Mouse (Mus musculus): ENCODE measurements around the gene Ccnjl. TPM values are rescaled to one million over a fixed set of nuclear protein-coding genes. Genes with fewer than 3 reads are reported as not detected.

The Ccnjl gene
- polyA plus RNA-seq, 1 experiment from 2014 or later = 26.4 TPM

DNA sequence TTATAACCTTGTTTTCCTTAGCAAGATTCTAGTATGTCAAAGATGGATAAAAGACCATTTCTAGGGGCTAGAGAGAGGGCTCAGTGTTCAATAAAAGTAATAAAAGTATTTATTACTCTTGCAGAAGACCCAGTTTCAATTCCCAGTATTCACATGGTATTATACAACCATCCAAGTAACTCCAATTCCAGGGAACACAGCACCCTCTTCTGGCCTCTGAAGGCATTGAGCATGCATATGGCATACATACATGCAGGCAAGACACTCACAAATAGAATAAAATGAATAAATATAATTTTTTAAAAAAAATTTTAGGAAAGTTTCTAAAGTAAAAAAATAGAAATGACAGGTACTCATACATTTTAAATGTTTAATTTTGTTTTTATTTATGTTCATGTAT lies 10.5 kb upstream of the Ccnjl start:
- Histone ChIP-seq H3K4me1 (ENCODE audit: insufficient read depth, low read length) (0 out of 2 replicates have a peak, but pooled peaks cover 4% of the 10 kb centered on the region), H3K27ac (ENCODE audit: low read length) (no peak overlapping the region), H3K4me2 (replicated peaks; ENCODE audit: low read depth, low read length) (no peak overlapping the region), H3K9ac (replicated peaks; ENCODE audit: low read length) (no peak overlapping the region), H3K36me3 (ENCODE audit: insufficient read depth, low read length) (no peaks in the 10 kb centered on the region), H3K9me3 (ENCODE audit: low read length) (no peaks in the 10 kb centered on the region; the same call in 1 of the 2 replicates), H3K27me3 (ENCODE audit: insufficient read depth, low read length) (no peaks in the 10 kb centered on the region), H3K4me3 (ENCODE audit: low read length) (no peak overlapping the region)
- no peak for ATAC-seq (ENCODE audit: low FRiP score, low TSS enrichment)

DNA sequence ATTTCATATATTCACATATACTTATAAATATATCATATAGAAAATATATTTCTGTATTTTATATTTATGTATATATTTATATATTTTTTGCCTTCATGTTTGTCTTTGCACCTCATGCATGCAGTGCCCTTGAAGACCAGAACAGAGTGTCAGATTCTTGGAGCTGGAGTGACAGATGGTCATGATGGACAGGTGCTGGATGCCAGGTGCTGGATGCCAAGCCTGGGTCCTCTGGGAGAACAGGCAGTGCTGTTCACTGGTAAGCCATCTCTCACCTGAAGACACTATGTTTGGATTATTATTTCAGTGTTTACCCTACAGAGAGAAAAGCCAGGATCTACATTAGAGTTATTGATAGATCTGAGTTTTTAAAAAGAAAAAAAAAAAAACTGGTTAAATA lies 9.8 kb upstream of the Ccnjl start:
- 0 out of 2 replicates have a peak, but pooled peaks cover 4% of the 10 kb centered on the region for H3K4me1 ChIP-seq (ENCODE audit: insufficient read depth, low read length)
- H3K4me2 ChIP-seq (replicated peaks; ENCODE audit: low read depth, low read length) = no peak overlapping the region
- no peaks in the 10 kb centered on the region for H3K27me3 ChIP-seq (ENCODE audit: insufficient read depth, low read length)
- H3K9ac ChIP-seq (replicated peaks; ENCODE audit: low read length) = no peak overlapping the region
- ATAC-seq (ENCODE audit: low FRiP score, low TSS enrichment) = no peak
- H3K4me3 ChIP-seq (ENCODE audit: low read length) = no peak overlapping the region
- H3K36me3 ChIP-seq (ENCODE audit: insufficient read depth, low read length) = no peaks in the 10 kb centered on the region
- H3K9me3 ChIP-seq (ENCODE audit: low read length) = no peaks in the 10 kb centered on the region; the same call in 1 of the 2 replicates
- no peak overlapping the region for H3K27ac ChIP-seq (ENCODE audit: low read length)

DNA sequence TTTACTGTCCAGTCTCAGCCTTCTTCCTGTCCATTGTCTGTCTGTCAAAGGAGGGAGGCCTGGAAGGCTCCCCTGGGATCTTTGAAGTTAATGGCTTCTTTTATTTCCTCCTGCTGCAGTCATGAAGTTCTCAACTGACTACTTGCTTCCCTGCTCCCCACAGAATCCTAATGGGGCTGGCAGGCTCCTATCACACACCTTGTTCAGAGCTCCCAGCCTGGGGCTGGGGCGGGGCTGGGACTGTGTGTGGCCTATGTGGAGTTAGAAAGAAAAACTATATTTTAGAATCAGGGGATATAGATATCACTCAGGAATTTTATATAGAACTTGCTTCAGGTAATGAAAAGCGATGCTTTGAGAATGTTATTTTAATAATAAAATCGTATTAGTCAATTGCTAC lies 8.1 kb upstream of the Ccnjl start:
- H3K4me3 ChIP-seq (ENCODE audit: low read length) = no peak overlapping the region
- no peak overlapping the region for H3K9ac ChIP-seq (replicated peaks; ENCODE audit: low read length)
- H3K36me3 ChIP-seq (ENCODE audit: insufficient read depth, low read length) = no peaks in the 10 kb centered on the region
- H3K4me1 ChIP-seq (ENCODE audit: insufficient read depth, low read length) = 0 out of 2 replicates have a peak, but pooled peaks cover 4% of the 10 kb centered on the region
- no peak overlapping the region for H3K27ac ChIP-seq (ENCODE audit: low read length)
- H3K9me3 ChIP-seq (ENCODE audit: low read length) = no peaks in the 10 kb centered on the region; the same call in 1 of the 2 replicates
- H3K4me2 ChIP-seq (replicated peaks; ENCODE audit: low read depth, low read length) = no peak overlapping the region
- H3K27me3 ChIP-seq (ENCODE audit: insufficient read depth, low read length) = no peaks in the 10 kb centered on the region
- 77% methylated on average over 3 of the region's 3 CpGs for WGBS
- no peak for ATAC-seq (ENCODE audit: low FRiP score, low TSS enrichment)

- Histone ChIP-seq H3K4me2 (replicated peaks; ENCODE audit: low read depth, low read length) (peak overlapping the region; percentile 81), H3K9ac (replicated peaks; ENCODE audit: low read length) (peak overlapping the region; percentile 90), H3K36me3 (ENCODE audit: insufficient read depth, low read length) (peaks cover 1% of the 10 kb centered on the region; the same call in 1 of the 2 replicates), H3K9me3 (ENCODE audit: low read length) (no peaks in the 10 kb centered on the region), H3K4me3 (ENCODE audit: low read length) (peak overlapping the region; percentile 80), H3K27ac (ENCODE audit: low read length) (peak overlapping the region; percentile 95), H3K27me3 (ENCODE audit: insufficient read depth, low read length) (no peaks in the 10 kb centered on the region), H3K4me1 (ENCODE audit: insufficient read depth, low read length) (peaks cover 22% of the 10 kb centered on the region)
- peak; percentile 50 for ATAC-seq (ENCODE audit: low FRiP score, low TSS enrichment)
- WGBS = under 1% methylated on average over 20 of the region's 25 CpGs
Observed at GRCm38 (mm10) chr11:43528078-43528682, 404 bp upstream of the Ccnjl start.

DNA sequence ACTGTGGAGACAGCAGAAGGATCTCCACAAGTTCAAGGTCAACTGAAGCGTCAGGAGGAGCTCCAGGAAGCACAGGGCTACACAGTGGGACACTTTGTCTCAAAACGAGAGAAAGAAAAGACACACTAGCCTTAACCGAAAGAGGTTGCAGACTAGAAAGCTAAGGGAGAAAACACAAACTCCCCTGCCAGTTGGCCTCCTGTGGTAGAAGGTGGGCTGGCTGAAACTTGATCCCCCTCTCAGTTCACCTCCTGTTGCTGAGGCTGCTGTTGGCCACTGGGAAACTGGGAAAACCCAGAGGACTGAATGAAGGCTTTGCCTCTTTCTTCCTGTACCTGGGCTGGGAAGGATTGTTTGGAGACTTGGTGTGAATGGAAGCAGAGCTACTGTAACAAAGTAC lies 1.5 kb downstream of the Ccnjl start:
- peaks cover 30% of the 10 kb centered on the region for H3K4me1 ChIP-seq (ENCODE audit: insufficient read depth, low read length)
- no peak for ATAC-seq (ENCODE audit: low FRiP score, low TSS enrichment)
- peak overlapping the region; percentile 67 for H3K27ac ChIP-seq (ENCODE audit: low read length)
- no peaks in the 10 kb centered on the region for H3K27me3 ChIP-seq (ENCODE audit: insufficient read depth, low read length)
- H3K9ac ChIP-seq (replicated peaks; ENCODE audit: low read length) = peak overlapping the region; percentile 37; the same call in 1 of the 2 replicates
- H3K9me3 ChIP-seq (ENCODE audit: low read length) = no peaks in the 10 kb centered on the region
- WGBS = 29% methylated on average over 3 of the region's 3 CpGs
- peak overlapping the region; percentile 80 for H3K4me3 ChIP-seq (ENCODE audit: low read length)
- peak overlapping the region; percentile 81 for H3K4me2 ChIP-seq (replicated peaks; ENCODE audit: low read depth, low read length)
- H3K36me3 ChIP-seq (ENCODE audit: insufficient read depth, low read length) = peaks cover 10% of the 10 kb centered on the region

DNA sequence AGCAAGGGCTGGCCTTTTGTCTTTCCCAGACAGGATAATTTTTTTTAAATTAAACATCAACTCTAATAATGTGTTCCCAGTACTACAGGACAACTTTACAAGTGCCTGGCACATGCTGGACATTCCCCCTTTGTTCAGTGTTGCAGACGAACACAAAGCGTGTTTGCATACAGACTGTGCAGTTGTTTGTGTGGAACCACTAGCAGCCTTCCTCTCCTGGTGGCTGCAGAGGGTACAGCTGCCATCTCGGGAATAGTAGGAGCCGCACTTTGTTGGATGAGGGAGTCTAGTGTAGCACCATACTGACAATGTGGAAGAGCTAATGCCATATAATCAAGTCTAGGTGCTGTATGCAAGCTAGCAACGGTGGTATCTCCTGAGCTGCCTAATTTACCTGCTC lies 3.0 kb downstream of the Ccnjl start:
- Histone ChIP-seq H3K27me3 (ENCODE audit: insufficient read depth, low read length) (no peaks in the 10 kb centered on the region), H3K9me3 (ENCODE audit: low read length) (no peaks in the 10 kb centered on the region), H3K4me2 (replicated peaks; ENCODE audit: low read depth, low read length) (no peak overlapping the region; the same call in 1 of the 2 replicates), H3K4me1 (ENCODE audit: insufficient read depth, low read length) (peaks cover 39% of the 10 kb centered on the region), H3K9ac (replicated peaks; ENCODE audit: low read length) (no peak overlapping the region), H3K4me3 (ENCODE audit: low read length) (no peak overlapping the region), H3K27ac (ENCODE audit: low read length) (no peak overlapping the region; the same call in 1 of the 2 replicates), H3K36me3 (ENCODE audit: insufficient read depth, low read length) (peaks cover 10% of the 10 kb centered on the region)
- 67% methylated on average over 5 of the region's 5 CpGs for WGBS
- ATAC-seq (ENCODE audit: low FRiP score, low TSS enrichment) = no peak

DNA sequence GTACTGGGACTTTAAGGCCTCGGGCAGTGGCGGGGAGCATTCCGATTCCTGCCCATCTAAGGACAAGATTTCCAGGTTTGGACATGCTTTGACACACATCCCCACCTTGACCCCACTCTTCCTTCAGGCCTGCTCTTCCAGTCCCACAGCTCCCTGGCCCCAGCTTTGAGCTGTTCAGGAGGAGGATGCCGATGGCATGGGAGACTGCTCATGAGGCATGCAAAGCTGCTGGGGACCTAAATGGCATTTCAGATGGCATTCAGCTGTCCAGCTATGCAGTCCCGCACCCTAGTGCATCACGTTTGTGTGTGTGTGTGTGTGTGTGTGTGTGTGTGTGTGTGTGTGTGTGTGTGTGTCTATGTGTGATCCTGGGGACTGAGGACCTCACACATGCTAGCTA lies 8.5 kb downstream of the Ccnjl start:
- peak; percentile 86 for ATAC-seq (ENCODE audit: low FRiP score, low TSS enrichment)
- Histone ChIP-seq H3K27ac (ENCODE audit: low read length) (peak overlapping the region; percentile 67), H3K27me3 (ENCODE audit: insufficient read depth, low read length) (no peaks in the 10 kb centered on the region), H3K4me3 (ENCODE audit: low read length) (no peak overlapping the region), H3K4me2 (replicated peaks; ENCODE audit: low read depth, low read length) (no peak overlapping the region), H3K9me3 (ENCODE audit: low read length) (no peaks in the 10 kb centered on the region), H3K9ac (replicated peaks; ENCODE audit: low read length) (no peak overlapping the region), H3K36me3 (ENCODE audit: insufficient read depth, low read length) (peaks cover 17% of the 10 kb centered on the region), H3K4me1 (ENCODE audit: insufficient read depth, low read length) (peaks cover 44% of the 10 kb centered on the region)
- 33% methylated on average over 6 of the region's 6 CpGs for WGBS

DNA sequence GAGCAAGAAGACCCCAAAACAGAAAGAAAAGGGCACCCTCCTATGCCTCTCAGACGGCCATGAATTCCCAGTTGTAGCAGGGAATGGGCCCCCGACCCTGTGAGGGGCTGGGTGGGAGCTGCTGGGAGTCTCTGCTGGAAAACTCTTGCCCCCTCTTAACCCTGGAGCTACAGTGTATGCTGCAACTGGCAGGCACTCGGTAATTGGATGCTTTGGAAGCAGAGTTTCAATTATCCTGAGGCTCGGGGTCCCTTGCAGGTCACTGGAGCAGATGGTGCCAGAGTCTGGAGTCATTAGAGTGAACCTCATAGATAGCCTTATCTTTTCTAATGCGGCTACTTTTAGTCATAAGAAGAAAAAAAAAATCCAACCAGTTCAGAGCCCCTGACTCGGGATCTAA lies 11.3 kb downstream of the Ccnjl start:
- no peak overlapping the region for H3K27ac ChIP-seq (ENCODE audit: low read length)
- H3K9me3 ChIP-seq (ENCODE audit: low read length) = no peaks in the 10 kb centered on the region
- H3K4me2 ChIP-seq (replicated peaks; ENCODE audit: low read depth, low read length) = no peak overlapping the region
- WGBS = 18% methylated on average over 6 of the region's 6 CpGs
- no peak overlapping the region for H3K4me3 ChIP-seq (ENCODE audit: low read length)
- peak; percentile 69; the same call in 1 of the 2 replicates for ATAC-seq (ENCODE audit: low FRiP score, low TSS enrichment)
- H3K4me1 ChIP-seq (ENCODE audit: insufficient read depth, low read length) = peaks cover 43% of the 10 kb centered on the region
- no peak overlapping the region for H3K9ac ChIP-seq (replicated peaks; ENCODE audit: low read length)
- H3K27me3 ChIP-seq (ENCODE audit: insufficient read depth, low read length) = no peaks in the 10 kb centered on the region
- peaks cover 11% of the 10 kb centered on the region for H3K36me3 ChIP-seq (ENCODE audit: insufficient read depth, low read length)

GRCm38 (mm10) chr11:43543711-43544466 lies 15.3 kb downstream of the Ccnjl start:
- H3K4me2 ChIP-seq (replicated peaks; ENCODE audit: low read depth, low read length) = no peak overlapping the region
- no peak overlapping the region for H3K27ac ChIP-seq (ENCODE audit: low read length)
- H3K4me3 ChIP-seq (ENCODE audit: low read length) = no peak overlapping the region
- peaks cover 5% of the 10 kb centered on the region for H3K36me3 ChIP-seq (ENCODE audit: insufficient read depth, low read length)
- peaks cover 49% of the 10 kb centered on the region for H3K4me1 ChIP-seq (ENCODE audit: insufficient read depth, low read length)
- no peaks in the 10 kb centered on the region for H3K9me3 ChIP-seq (ENCODE audit: low read length)
- ATAC-seq (ENCODE audit: low FRiP score, low TSS enrichment) = no peak
- no peaks in the 10 kb centered on the region for H3K27me3 ChIP-seq (ENCODE audit: insufficient read depth, low read length)
- no peak overlapping the region for H3K9ac ChIP-seq (replicated peaks; ENCODE audit: low read length)
- 82% methylated on average over 15 of the region's 15 CpGs for WGBS

GRCm38 (mm10) chr11:43544819-43545218 lies 16.2 kb downstream of the Ccnjl start:
- whole genome bisulfite sequencing = 80% methylated on average over 7 of the region's 7 CpGs
- no peak overlapping the region for H3K4me2 ChIP-seq (replicated peaks; ENCODE audit: low read depth, low read length)
- H3K9me3 ChIP-seq (ENCODE audit: low read length) = no peaks in the 10 kb centered on the region
- no peaks in the 10 kb centered on the region for H3K27me3 ChIP-seq (ENCODE audit: insufficient read depth, low read length)
- ATAC-seq (ENCODE audit: low FRiP score, low TSS enrichment) = no peak
- H3K27ac ChIP-seq (ENCODE audit: low read length) = no peak overlapping the region
- H3K4me3 ChIP-seq (ENCODE audit: low read length) = no peak overlapping the region
- H3K4me1 ChIP-seq (ENCODE audit: insufficient read depth, low read length) = peaks cover 49% of the 10 kb centered on the region
- H3K9ac ChIP-seq (replicated peaks; ENCODE audit: low read length) = no peak overlapping the region
- H3K36me3 ChIP-seq (ENCODE audit: insufficient read depth, low read length) = peaks cover 4% of the 10 kb centered on the region; the same call in 1 of the 2 replicates
